Mouse (Mus musculus): ENCODE measurements around the gene Vsig10. TPM values are rescaled to one million over a fixed set of nuclear protein-coding genes. Genes with fewer than 3 reads are reported as not detected.

Gene Vsig10
- polyA plus RNA-seq, 1 experiment: 2.1 TPM

DNA sequence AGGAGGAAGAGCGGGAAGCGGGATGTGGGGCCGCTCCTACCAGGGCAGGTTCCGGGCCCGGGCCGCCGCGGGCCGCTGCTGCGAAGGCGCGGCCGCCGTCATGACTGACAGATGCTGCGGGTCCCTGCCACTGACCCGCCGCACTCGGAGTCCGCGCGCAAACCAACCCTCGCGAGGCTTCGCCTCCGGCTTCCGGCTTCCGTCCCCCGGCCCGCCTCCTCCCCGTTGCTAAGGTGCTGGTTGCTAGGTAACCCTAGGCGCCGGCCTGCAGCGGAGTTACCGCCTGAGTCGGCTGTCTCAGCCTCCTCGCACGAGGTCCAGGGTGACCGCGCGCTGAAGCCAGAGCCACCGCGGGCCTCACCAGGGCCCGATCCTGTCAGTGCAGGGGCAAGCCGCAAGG is 70.0 kb downstream of the Vsig10 start, which contains the start of gene Rfc5:
TSS of gene Rfc5 (minus strand) at position 171 of the 400 bp plus-strand sequence.
- TF ChIP-seq POLR2A (IDR thresholded peaks at IDR 0.05; ENCODE audit: extremely low read depth, insufficient read depth, low read length) (no peak), CTCF (IDR thresholded peaks at IDR 0.05; ENCODE audit: extremely low read depth, insufficient read depth, low read length) (no peak)
- Histone ChIP-seq H3K4me3 (ENCODE audit: insufficient read depth, low read length) (peak within 1 kb of the TSS; percentile 32), H3K27ac (ENCODE audit: insufficient read depth, low read length) (0 out of 2 replicates have a peak within 1 kb of the TSS, but pooled peaks have one; percentile 1), H3K4me1 (ENCODE audit: control insufficient read depth, insufficient read depth, low read length) (no peaks in the 10 kb centered on the region)

- no peak for TF ChIP-seq CTCF (IDR thresholded peaks at IDR 0.05; ENCODE audit: extremely low read depth, insufficient read depth, low read length)
- TF ChIP-seq POLR2A (IDR thresholded peaks at IDR 0.05; ENCODE audit: extremely low read depth, insufficient read depth, low read length): no peak
- Histone ChIP-seq H3K4me1 (ENCODE audit: control insufficient read depth, insufficient read depth, low read length) (no peaks in the 10 kb centered on the region), H3K4me3 (ENCODE audit: insufficient read depth, low read length) (no peak overlapping the region), H3K27ac (ENCODE audit: insufficient read depth, low read length) (no peak overlapping the region)
These were observed 72.0 kb downstream of the Vsig10 start for GRCm38 (mm10) chr5:117390895-117391294.

DNA sequence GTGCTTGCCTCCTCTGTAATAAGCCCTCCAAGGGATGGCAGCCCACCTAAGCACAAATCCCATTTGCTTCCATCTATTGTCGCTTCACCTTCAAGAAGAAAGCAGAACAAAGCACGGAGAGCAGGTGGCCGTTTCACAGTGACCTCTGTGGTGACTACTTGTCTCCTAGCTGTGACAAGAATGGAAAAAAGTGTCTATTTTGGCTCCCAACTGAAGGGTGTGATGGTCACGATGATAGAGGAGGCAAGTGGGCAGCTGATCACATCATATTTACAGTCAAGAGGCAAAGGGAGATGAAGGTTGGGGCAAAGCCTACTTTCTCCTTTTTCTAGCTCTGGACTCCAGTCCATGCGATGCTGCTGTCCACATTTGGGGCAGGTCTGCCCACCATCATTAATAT is 77.0 kb downstream of the Vsig10 start:
- H3K4me3 ChIP-seq (ENCODE audit: insufficient read depth, low read length): no peak overlapping the region
- H3K27ac ChIP-seq (ENCODE audit: insufficient read depth, low read length): no peak overlapping the region
- H3K4me1 ChIP-seq (ENCODE audit: control insufficient read depth, insufficient read depth, low read length): no peaks in the 10 kb centered on the region
- TF ChIP-seq CTCF (IDR thresholded peaks at IDR 0.05; ENCODE audit: extremely low read depth, insufficient read depth, low read length) (no peak), POLR2A (IDR thresholded peaks at IDR 0.05; ENCODE audit: extremely low read depth, insufficient read depth, low read length) (no peak)

DNA sequence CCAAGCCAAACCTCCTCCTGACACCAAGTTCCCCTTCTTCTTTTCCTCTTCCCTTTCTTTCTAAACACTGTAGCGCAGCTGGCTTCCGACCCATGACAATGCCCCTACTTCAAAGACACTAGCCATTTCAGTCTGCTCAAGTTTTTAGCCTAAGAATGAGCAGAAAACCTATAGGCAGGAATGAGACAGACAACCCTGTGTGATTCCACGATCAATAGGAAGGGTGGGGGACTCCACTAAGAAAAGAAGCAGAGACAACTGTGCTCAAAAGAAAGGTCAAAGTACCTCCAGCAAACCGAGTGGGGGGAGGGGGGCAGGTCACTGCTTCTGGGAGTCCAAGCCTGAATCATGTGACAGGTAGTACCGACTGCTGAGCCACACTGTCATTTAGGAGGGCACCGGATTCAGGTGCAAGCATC is 77.7 kb downstream of the Vsig10 start:
- Histone ChIP-seq H3K4me1 (ENCODE audit: control insufficient read depth, insufficient read depth, low read length) (no peaks in the 10 kb centered on the region), H3K4me3 (ENCODE audit: insufficient read depth, low read length) (no peak overlapping the region), H3K27ac (ENCODE audit: insufficient read depth, low read length) (no peak overlapping the region)
- no peak for TF ChIP-seq POLR2A (IDR thresholded peaks at IDR 0.05; ENCODE audit: extremely low read depth, insufficient read depth, low read length)
- TF ChIP-seq CTCF (IDR thresholded peaks at IDR 0.05; ENCODE audit: extremely low read depth, insufficient read depth, low read length): no peak

DNA sequence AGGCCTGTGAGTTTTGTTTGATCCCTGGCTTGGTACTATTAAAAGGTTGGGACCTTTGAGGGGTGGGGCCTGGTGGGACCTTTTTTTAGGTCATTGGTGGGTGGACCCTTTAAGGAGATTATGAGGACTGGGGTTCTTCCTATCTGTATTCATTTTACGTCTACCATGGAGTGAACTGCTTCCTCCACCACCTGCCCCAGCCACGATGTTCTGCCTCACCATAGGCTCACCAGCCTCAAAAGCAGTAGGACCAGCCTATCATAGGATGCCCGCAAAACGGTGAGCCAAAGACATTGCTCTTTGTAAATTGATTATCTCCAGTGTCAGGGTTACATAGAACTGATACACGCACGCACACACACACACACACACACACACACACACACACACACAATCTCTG is 78.5 kb downstream of the Vsig10 start:
- Histone ChIP-seq H3K4me3 (ENCODE audit: insufficient read depth, low read length) (no peak overlapping the region), H3K27ac (ENCODE audit: insufficient read depth, low read length) (no peak overlapping the region), H3K4me1 (ENCODE audit: control insufficient read depth, insufficient read depth, low read length) (no peaks in the 10 kb centered on the region)
- no peak for TF ChIP-seq CTCF (IDR thresholded peaks at IDR 0.05; ENCODE audit: extremely low read depth, insufficient read depth, low read length)
- TF ChIP-seq POLR2A (IDR thresholded peaks at IDR 0.05; ENCODE audit: extremely low read depth, insufficient read depth, low read length): no peak

DNA sequence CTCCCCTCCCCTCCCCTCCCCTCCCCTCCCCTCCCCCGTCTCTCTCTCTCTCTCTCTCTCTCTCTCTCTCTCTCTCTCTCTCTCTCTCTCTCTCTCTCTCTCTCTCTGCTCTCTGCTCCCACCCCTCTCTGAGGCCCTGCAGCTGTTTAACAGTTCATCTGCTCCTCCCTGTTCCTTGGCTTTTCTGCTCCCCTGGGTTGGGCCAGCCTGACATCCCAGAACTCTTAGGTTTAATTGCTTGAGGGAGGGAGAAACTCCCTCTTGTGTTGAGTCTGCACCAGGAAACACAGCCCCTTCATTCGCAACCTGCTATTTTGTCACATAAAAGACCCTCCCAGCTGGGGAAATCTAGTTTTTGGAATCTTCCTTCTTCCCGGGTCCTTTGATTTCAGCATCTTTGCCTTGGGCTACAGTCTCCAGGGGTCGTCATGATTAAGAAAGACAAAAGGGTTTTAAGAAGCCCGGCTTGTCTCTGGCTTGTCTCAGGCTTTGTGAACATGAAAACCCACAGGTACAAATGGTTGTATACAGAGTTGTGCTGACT is 79.2 kb downstream of the Vsig10 start:
- Histone ChIP-seq H3K4me1 (ENCODE audit: control insufficient read depth, insufficient read depth, low read length) (no peaks in the 10 kb centered on the region), H3K27ac (ENCODE audit: insufficient read depth, low read length) (no peak overlapping the region), H3K4me3 (ENCODE audit: insufficient read depth, low read length) (no peak overlapping the region)
- TF ChIP-seq CTCF (IDR thresholded peaks at IDR 0.05; ENCODE audit: extremely low read depth, insufficient read depth, low read length): no peak
- no peak for TF ChIP-seq POLR2A (IDR thresholded peaks at IDR 0.05; ENCODE audit: extremely low read depth, insufficient read depth, low read length)

DNA sequence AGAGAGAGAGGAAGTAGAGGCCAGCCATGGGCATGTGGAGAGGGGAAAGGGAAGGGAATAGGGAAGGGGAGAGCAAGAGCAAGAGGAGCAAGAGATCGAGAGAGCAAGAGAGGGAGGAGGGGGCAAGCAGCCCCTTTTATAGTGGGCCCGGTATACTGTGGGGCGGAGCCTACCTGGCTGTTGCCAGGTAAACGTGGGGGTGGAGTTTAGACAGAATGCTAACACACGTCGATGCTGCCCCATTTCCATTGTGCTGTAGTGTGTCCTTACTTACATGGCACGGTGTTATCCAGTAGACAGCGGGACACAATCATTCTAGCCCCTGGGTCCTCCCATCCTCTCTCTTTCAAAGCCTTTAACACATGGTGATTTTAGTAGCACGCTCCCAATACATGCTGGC is 80.4 kb downstream of the Vsig10 start:
- TF ChIP-seq CTCF (IDR thresholded peaks at IDR 0.05; ENCODE audit: extremely low read depth, insufficient read depth, low read length): no peak
- no peak for TF ChIP-seq POLR2A (IDR thresholded peaks at IDR 0.05; ENCODE audit: extremely low read depth, insufficient read depth, low read length)
- Histone ChIP-seq H3K4me3 (ENCODE audit: insufficient read depth, low read length) (no peak overlapping the region), H3K4me1 (ENCODE audit: control insufficient read depth, insufficient read depth, low read length) (no peaks in the 10 kb centered on the region), H3K27ac (ENCODE audit: insufficient read depth, low read length) (no peak overlapping the region)

DNA sequence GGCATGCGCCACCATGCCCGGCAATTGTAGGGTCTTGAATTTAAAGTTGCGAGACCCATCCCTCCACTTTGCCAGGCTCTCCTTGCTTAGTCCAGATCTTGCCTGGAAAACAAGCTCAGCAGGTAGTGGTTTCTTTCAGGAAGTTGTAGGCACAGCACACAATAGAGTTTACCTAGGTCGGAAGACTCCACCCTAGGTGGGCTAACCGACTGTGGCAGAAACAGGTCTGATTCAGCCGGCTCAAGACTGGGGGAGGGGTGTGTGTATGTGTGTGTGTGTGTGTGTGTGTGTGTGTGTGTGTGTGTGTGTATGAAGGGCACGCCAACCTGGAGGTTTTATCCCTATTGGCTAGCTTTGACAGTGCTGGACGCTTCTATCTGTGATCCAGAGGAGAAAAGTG is 84.7 kb downstream of the Vsig10 start:
- Histone ChIP-seq H3K27ac (ENCODE audit: insufficient read depth, low read length) (no peak overlapping the region), H3K4me1 (ENCODE audit: control insufficient read depth, insufficient read depth, low read length) (no peaks in the 10 kb centered on the region), H3K4me3 (ENCODE audit: insufficient read depth, low read length) (no peak overlapping the region)
- TF ChIP-seq CTCF (IDR thresholded peaks at IDR 0.05; ENCODE audit: extremely low read depth, insufficient read depth, low read length): no peak
- TF ChIP-seq POLR2A (IDR thresholded peaks at IDR 0.05; ENCODE audit: extremely low read depth, insufficient read depth, low read length): no peak

Other genes starting within 250 kb of the Vsig10 start
- 110 and 129 TPM in 2 replicates for gene Suds3, start 203.0 kb upstream of the Vsig10 start, polyA plus RNA-seq (2012; rRNA removed)
- 40.6 and 45.7 TPM in 2 replicates for gene Taok3, start 199.0 kb upstream of the Vsig10 start, polyA plus RNA-seq (2012; rRNA removed)
- 738 and 746 TPM in 2 replicates for gene Pebp1, start 31.5 kb upstream of the Vsig10 start, polyA plus RNA-seq (2012; rRNA removed)
- 414 and 428 TPM in 2 replicates for gene Wsb2, start 38.2 kb downstream of the Vsig10 start, polyA plus RNA-seq (2012; rRNA removed)
- gene Rfc5, start 70.0 kb downstream of the Vsig10 start, polyA plus RNA-seq (2012; rRNA removed): 16.8 and 18.5 TPM in 2 replicates
- 9.1 TPM in 2 replicates for gene Ksr2, start 94.9 kb downstream of the Vsig10 start, polyA plus RNA-seq (2012; rRNA removed)

Data from cortical plate, adult 2 months (tissue).